Mouse (Mus musculus) ES-E14 (cell line): Measurements from ENCODE around the gene Lifr. TPM values are rescaled to one million over a fixed set of nuclear protein-coding genes. Genes with fewer than 3 reads are reported as not detected.

Experiments
- DNase-seq: peaks from one replicate; pipeline ENCODE4 v3.0.0-alpha.2; 2013; ENCODE audit warnings: low read depth, low spot score
- H3K27ac ChIP-seq: 2 replicates; pipeline ENCODE4 v1.5.1; 2012; ENCODE audit warnings: low read depth, mild to moderate bottlenecking, low read length, moderate library complexity, mixed read lengths; ENCODE audit not compliant: poor library complexity, insufficient read depth, severe bottlenecking
- H3K36me3 ChIP-seq: 2 replicates; pipeline ENCODE4 v1.6.1; 2012; ENCODE audit warnings: mild to moderate bottlenecking, low read length, moderate library complexity, mixed read lengths; ENCODE audit not compliant: control insufficient read depth, poor library complexity, insufficient read depth, severe bottlenecking
- H3K4me1 ChIP-seq, 2 experiments: fragments of 150-350 bp in 1 of 2; sonication (generic) in 1 of 2; 2 replicates each; pipeline ENCODE4 v1.6.1; 2012; ENCODE audit warnings: low read length in 2 of 2, mild to moderate bottlenecking in 1 of 2, mixed read lengths in 1 of 2; ENCODE audit not compliant: control insufficient read depth in 2 of 2, insufficient read depth in 2 of 2, poor library complexity in 1 of 2
- H3K4me3 ChIP-seq, 2 experiments: fragments of 150-350 bp in 1 of 2; sonication (generic) in 1 of 2; 2 replicates each; pipeline ENCODE4 v1.5.1; 2012; ENCODE audit warnings: low read length in 2 of 2, low read depth in 1 of 2, mild to moderate bottlenecking in 1 of 2, mixed read lengths in 1 of 2; ENCODE audit not compliant: insufficient read depth in 1 of 2, poor library complexity in 1 of 2, severe bottlenecking in 1 of 2
- H3K9ac ChIP-seq: 2 replicates; pipeline ENCODE4 v1.6.1; 2012; ENCODE audit warnings: low read depth, mild to moderate bottlenecking, low read length, mixed read lengths; ENCODE audit not compliant: poor library complexity, insufficient read depth, severe bottlenecking
- H3K9me3 ChIP-seq: fragments of 150-350 bp; sonication (generic); 2 replicates; pipeline ENCODE4 v1.6.1; 2012; ENCODE audit warnings: low read depth, mild to moderate bottlenecking, low read length; ENCODE audit not compliant: control insufficient read depth, insufficient read depth
- CHD2 ChIP-seq: IDR thresholded peaks from 2 replicates; pipeline ENCODE4 v1.6.1; 2014; ENCODE audit warnings: mild to moderate bottlenecking, low read depth, low read length, inconsistent platforms
- HCFC1 ChIP-seq: IDR thresholded peaks from 2 replicates; pipeline ENCODE4 v1.6.1; 2012; ENCODE audit warnings: low read length, inconsistent platforms, borderline replicate concordance; ENCODE audit not compliant: insufficient read depth
- MAFK ChIP-seq: IDR thresholded peaks from 2 replicates; pipeline ENCODE4 v1.6.1; 2014; ENCODE audit warnings: mild to moderate bottlenecking, low read depth, low read length, inconsistent platforms; ENCODE audit not compliant: insufficient read depth
- ZC3H11A ChIP-seq: IDR thresholded peaks from 2 replicates; pipeline ENCODE4 v1.6.1; 2012; ENCODE audit warnings: low read depth, mild to moderate bottlenecking, inconsistent platforms, low read length, borderline replicate concordance
- ZNF384 ChIP-seq: IDR thresholded peaks from 2 replicates; pipeline ENCODE4 v1.6.1; 2012; ENCODE audit warnings: low read depth, low read length, inconsistent platforms
- in situ Hi-C, 2 experiments: fragments of 600-800 bp; cut with MboI; formaldehyde crosslinking; loops; one replicate each; pipeline ENCODE4 v1.15.1; 2025; ENCODE audit warnings: low sequenced_read_pairs in 2 of 2, inconsistent platforms in 1 of 2; ENCODE audit not compliant: unreplicated experiment in 2 of 2
- total RNA-seq: library from RNA; depleted of rRNA; stranded (reverse); fragments of 300-350 nt; gene quantifications from 2 replicates; pipeline ENCODE4 v1.2.3, GENCODE M21; 2012

Gene Lifr
- total RNA-seq, 1 experiment = 89.3 TPM

DNA sequence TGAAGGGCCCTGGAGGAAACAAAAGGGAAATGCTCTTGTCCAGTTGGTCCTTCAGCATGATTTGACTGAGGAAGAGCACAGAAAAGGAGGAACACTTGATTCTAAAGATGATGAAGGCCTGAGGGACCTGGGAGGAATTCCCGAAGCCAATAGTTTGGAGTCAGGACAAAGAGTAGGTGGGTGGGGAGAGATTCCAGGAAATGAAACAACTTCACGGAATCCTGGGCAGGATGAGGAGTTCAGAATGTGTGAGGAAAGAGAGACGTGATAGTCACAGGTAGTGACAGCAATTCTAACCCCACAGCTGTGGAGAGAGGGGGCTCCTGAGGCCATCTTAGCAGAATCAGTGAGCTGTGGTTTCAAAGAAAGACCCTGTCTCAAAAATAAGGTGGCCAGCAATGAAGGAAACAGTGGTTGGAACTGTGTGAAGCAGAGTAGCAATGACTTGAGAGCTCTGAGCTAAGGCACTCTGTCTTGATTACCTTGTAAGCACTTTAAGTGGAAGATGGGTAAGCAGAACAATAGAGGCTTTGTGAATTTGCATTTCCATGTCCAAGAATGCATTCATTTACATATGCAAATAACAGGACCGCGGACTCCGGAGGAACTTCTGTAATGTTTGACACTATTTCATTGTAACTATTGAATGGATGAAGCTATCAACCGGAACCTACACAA, 25.1 kb downstream of the Lifr start:
- Histone ChIP-seq H3K4me3 (peak overlapping the region in 1 of 2 experiments; percentile 4; a peak in 1 of 4 replicates), H3K27ac (peak overlapping the region; percentile 100), H3K9ac (peak overlapping the region; percentile 67), H3K9me3 (no peaks in the 10 kb centered on the region), H3K4me1 (peaks cover 18 to 29% of the 10 kb centered on the region in 2 experiments), H3K36me3 (no peaks in the 10 kb centered on the region)
- in situ Hi-C loops = no loop called here
- DNase-seq = peak; percentile 68
- TF ChIP-seq MAFK (0 out of 2 replicates have a peak, but pooled peaks have one; percentile 28), CHD2 (peak; percentile 47; the same call in 1 of the 2 replicates), HCFC1 (no peak)

- Histone ChIP-seq H3K4me3 (peak overlapping the region in 1 of 2 experiments; percentile 4; a peak in 2 of 4 replicates), H3K9me3 (no peaks in the 10 kb centered on the region), H3K36me3 (no peaks in the 10 kb centered on the region), H3K4me1 (peaks cover 22 to 33% of the 10 kb centered on the region in 2 experiments), H3K9ac (peak overlapping the region; percentile 16; the same call in 1 of the 2 replicates), H3K27ac (peak overlapping the region; percentile 100; the same call in 1 of the 2 replicates)
- in situ Hi-C loops = no loop called here
- TF ChIP-seq ZNF384 (no peak), ZC3H11A (no peak), CHD2 (no peak), MAFK (no peak), HCFC1 (no peak)
- peak; percentile 31 for DNase-seq
These were observed 25.8 kb downstream of the Lifr start for GRCm38 (mm10) chr15:7116216-7116615.

GRCm38 (mm10) chr15:7116699-7117098, 26.3 kb downstream of the Lifr start:
- in situ Hi-C loops = no loop called here
- H3K36me3 ChIP-seq = no peaks in the 10 kb centered on the region
- H3K4me3 ChIP-seq = peak overlapping the region in 1 of 2 experiments; percentile 15; a peak in 2 of 4 replicates
- no peaks in the 10 kb centered on the region for H3K9me3 ChIP-seq
- peak overlapping the region; percentile 100; the same call in 1 of the 2 replicates for H3K27ac ChIP-seq
- peaks cover 22 to 33% of the 10 kb centered on the region in 2 experiments for H3K4me1 ChIP-seq
- H3K9ac ChIP-seq = no peak overlapping the region
- DNase-seq = peak; percentile 60
- TF ChIP-seq CHD2 = peak; percentile 77
- TF ChIP-seq ZNF384 = no peak

GRCm38 (mm10) chr15:7117944-7118343, 27.5 kb downstream of the Lifr start:
- in situ Hi-C loops = no loop called here
- H3K27ac ChIP-seq = peak overlapping the region; percentile 63; the same call in 1 of the 2 replicates
- peaks cover 22 to 33% of the 10 kb centered on the region in 2 experiments for H3K4me1 ChIP-seq
- no peaks in the 10 kb centered on the region for H3K9me3 ChIP-seq
- TF ChIP-seq MAFK (no peak), CHD2 (no peak), ZC3H11A (no peak), HCFC1 (no peak), ZNF384 (no peak)
- no peak overlapping the region; the same call in 1 of the 2 replicates for H3K9ac ChIP-seq
- DNase-seq = no peak
- H3K4me3 ChIP-seq = no peak overlapping the region
- H3K36me3 ChIP-seq = no peaks in the 10 kb centered on the region
